Mouse (Mus musculus) ES-Bruce4 (cell line): ENCODE measurements around the gene Cacnb2.

Experiments used
- CTCF ChIP-seq: IDR thresholded peaks from one replicate; pipeline ENCODE4 v1.8.1; 2011; ENCODE audit warnings: low read depth, low read length
- EP300 ChIP-seq: IDR thresholded peaks from 2 replicates; pipeline ENCODE4 v1.6.1; 2011; ENCODE audit warnings: low read depth, low read length; ENCODE audit not compliant: insufficient read depth
- POLR2A ChIP-seq: IDR thresholded peaks from one replicate; pipeline ENCODE4 v1.8.1; 2011; ENCODE audit warnings: low read length; ENCODE audit not compliant: insufficient read depth

GRCm38 (mm10) chr2:14883460-14883859, 280.6 kb downstream of the Cacnb2 start:
- TF ChIP-seq POLR2A (no peak), CTCF (no peak), EP300 (no peak)
